Mouse (Mus musculus) heart, postnatal 0 days (tissue): ENCODE results near the gene Fgfr2. TPM values are rescaled to one million over a fixed set of nuclear protein-coding genes. Genes with fewer than 3 reads are reported as not detected.

Experiments used
- ATAC-seq: fragments of 200-750 bp; cut with Nextera tagmentation; 2 replicates; pipeline ENCODE4 v1.8.0; 2017; ENCODE audit warnings: low read depth, moderate number of reproducible peaks, moderate library complexity; ENCODE audit not compliant: insufficient read depth
- DNase-seq: peaks from one replicate; pipeline ENCODE4 v3.0.0-alpha.2; 2016; ENCODE audit warnings: low spot score
- H3K27ac ChIP-seq: fragments of 300-500 bp; sonication (generic); 2 replicates; pipeline ENCODE4 v1.5.1; 2014; ENCODE audit warnings: low read depth, mild to moderate bottlenecking
- H3K27me3 ChIP-seq: fragments of 300-500 bp; sonication (generic); 2 replicates; pipeline ENCODE4 v1.6.1; 2014; ENCODE audit warnings: low read length, mixed read lengths; ENCODE audit not compliant: control insufficient read depth, insufficient read depth
- H3K36me3 ChIP-seq: fragments of 300-500 bp; sonication (generic); replicated peaks from 2 replicates; pipeline ENCODE4 v1.6.1; 2014; ENCODE audit warnings: low read length, mixed read lengths; ENCODE audit not compliant: control insufficient read depth, insufficient read depth
- H3K4me1 ChIP-seq: fragments of 300-500 bp; sonication (generic); 2 replicates; pipeline ENCODE4 v1.6.1; 2014; ENCODE audit warnings: antibody characterized with exemption; ENCODE audit not compliant: control insufficient read depth, insufficient read depth
- H3K4me2 ChIP-seq: fragments of 300-500 bp; sonication (generic); 2 replicates; pipeline ENCODE4 v1.6.1; 2014; ENCODE audit warnings: low read depth, mild to moderate bottlenecking, low read length, moderate library complexity
- H3K4me3 ChIP-seq: fragments of 300-500 bp; sonication (generic); 2 replicates; pipeline ENCODE4 v1.5.1; 2014; ENCODE audit warnings: low read depth, low read length
- H3K9ac ChIP-seq: fragments of 300-500 bp; sonication (generic); replicated peaks from 2 replicates; pipeline ENCODE4 v1.6.1; 2014; ENCODE audit warnings: low read depth, low read length, mixed read lengths
- H3K9me3 ChIP-seq: fragments of 300-500 bp; sonication (generic); replicated peaks from 2 replicates; pipeline ENCODE4 v1.6.1; 2016; ENCODE audit warnings: low read length; ENCODE audit not compliant: control insufficient read depth
- CTCF ChIP-seq: IDR thresholded peaks from 2 replicates; pipeline ENCODE4 v1.5.1; 2016; ENCODE audit warnings: antibody characterized with exemption, control low read depth, low read depth
- EP300 ChIP-seq: IDR thresholded peaks from 2 replicates; pipeline ENCODE4 v1.6.1; 2016; ENCODE audit warnings: antibody characterized with exemption, low read depth
- WGBS: fragments of 180-500 bp; shearing (Covaris S2); extraction: QIAGEN DNeasy Blood & Tissue Kit; methylation state at CpG from one replicate; pipeline ENCODE4 v1.1.7; 2014; 5-methylcytosine and 5-hydroxymethylcytosine counted together
- polyA plus RNA-seq: library from polyadenylated mRNA; unstranded; fragments of >200 nt; fragmentation: Nextera tagmentation; extraction: Ambion mirVana; gene quantifications from 2 replicates; pipeline ENCODE4 v1.2.1, GENCODE M21; 2015
- total RNA-seq: library from RNA; depleted of rRNA; stranded (reverse); fragments of >200 nt; gene quantifications from 2 replicates; pipeline ENCODE4 v1.2.3, GENCODE M21; 2014; ENCODE audit warnings: low replicate concordance

Gene Fgfr2
- total and polyA plus RNA-seq, 2 experiments from 2014 or later: 3.8 to 11.5 TPM

DNA sequence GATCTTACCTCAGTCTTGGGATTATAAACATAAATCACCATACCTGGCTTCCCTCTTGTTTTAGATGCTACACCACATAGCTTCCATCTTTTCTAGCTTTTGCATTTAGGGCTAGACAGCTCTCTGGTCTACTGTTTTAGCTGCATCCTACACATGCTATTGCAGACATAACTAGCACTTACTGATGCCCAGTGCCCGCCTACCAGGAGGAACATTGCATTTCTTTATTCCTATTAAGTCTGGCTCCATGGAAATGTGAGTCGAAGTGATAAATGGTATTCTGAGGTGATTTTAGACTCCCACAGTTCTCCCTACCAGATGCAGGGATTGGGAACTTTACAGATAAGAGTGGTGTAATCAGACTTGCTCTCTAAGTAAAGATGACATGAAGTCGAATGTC lies 713.3 kb downstream of the Fgfr2 start:
- ATAC-seq (no peak), DNase-seq (no peak)
- H3K9me3 ChIP-seq: no peaks in the 10 kb centered on the region
- H3K4me3 ChIP-seq: no peak overlapping the region
- no peaks in the 10 kb centered on the region for H3K27me3 ChIP-seq
- no peak overlapping the region for H3K27ac ChIP-seq
- WGBS: 41% methylated on average over 3 of the region's 3 CpGs
- H3K9ac ChIP-seq: no peak overlapping the region
- H3K4me2 ChIP-seq: no peak overlapping the region
- no peak for TF ChIP-seq CTCF
- no peak for TF ChIP-seq EP300
- H3K4me1 ChIP-seq: 0 out of 2 replicates have a peak, but pooled peaks cover 3% of the 10 kb centered on the region
- no peaks in the 10 kb centered on the region for H3K36me3 ChIP-seq

DNA sequence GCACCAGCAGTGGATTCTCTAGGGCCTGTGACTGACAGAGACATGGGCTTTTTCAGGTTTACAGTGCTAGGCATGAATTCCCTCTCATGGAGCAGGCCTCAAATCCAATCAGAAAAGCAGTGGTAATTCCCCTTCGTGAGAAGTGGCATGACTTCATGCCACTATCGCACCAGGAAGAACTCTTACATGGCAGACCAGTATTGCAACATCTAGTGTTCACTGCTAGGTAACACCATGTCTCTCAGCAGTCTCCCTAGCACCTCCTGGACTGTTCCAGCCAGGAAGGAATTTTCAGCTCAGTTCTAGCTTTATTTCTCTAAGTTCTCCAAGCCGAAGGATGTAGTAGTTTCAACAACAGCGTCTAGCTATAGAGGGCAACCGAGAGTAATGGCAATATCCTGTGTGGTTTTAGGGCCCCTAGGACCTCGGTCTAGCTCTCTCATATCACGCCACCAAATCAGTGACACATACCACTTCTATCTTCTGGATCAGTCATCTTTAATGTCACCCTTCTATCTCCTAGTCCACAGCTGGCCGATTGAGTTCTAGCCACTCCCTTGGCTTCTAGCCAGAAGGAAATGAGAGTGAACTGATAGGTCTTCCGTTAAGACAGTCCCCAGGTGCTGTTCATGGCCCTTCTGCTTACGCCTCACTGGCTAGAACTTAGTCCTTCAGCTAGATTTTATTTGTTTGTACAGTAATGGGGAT lies 720.6 kb downstream of the Fgfr2 start:
- TF ChIP-seq EP300: no peak
- no peak for TF ChIP-seq CTCF
- H3K27ac ChIP-seq: no peak overlapping the region
- H3K4me2 ChIP-seq: no peak overlapping the region
- 61% methylated on average over 10 of the region's 10 CpGs for WGBS
- H3K4me3 ChIP-seq: no peak overlapping the region
- no peak for DNase-seq
- H3K36me3 ChIP-seq: no peaks in the 10 kb centered on the region
- H3K27me3 ChIP-seq: no peaks in the 10 kb centered on the region
- no peak for ATAC-seq
- no peaks in the 10 kb centered on the region for H3K9me3 ChIP-seq
- no peak overlapping the region for H3K9ac ChIP-seq
- H3K4me1 ChIP-seq: no peaks in the 10 kb centered on the region

DNA sequence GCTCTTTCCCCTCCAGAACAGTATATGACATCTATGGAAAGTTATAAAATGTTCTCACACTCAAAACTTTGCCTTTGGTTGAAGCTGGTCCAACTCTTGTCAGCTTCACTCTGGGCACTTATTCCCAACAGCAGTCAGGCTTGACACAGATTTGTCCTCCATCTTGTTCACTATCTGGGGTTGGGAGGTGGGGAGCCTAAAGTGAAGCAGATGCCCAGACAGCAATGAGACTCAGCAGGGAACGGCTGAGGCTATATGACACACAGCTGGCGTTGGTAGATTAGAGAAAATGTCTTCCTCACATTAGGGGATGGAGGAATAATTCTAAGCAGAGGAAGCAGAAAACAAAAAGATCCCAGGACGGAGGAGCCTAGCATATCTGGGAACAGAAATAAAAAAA lies 724.7 kb downstream of the Fgfr2 start:
- Histone ChIP-seq H3K9ac (no peak overlapping the region), H3K27ac (no peak overlapping the region), H3K27me3 (no peaks in the 10 kb centered on the region), H3K4me1 (no peaks in the 10 kb centered on the region), H3K4me3 (no peak overlapping the region), H3K4me2 (no peak overlapping the region), H3K36me3 (no peaks in the 10 kb centered on the region), H3K9me3 (no peaks in the 10 kb centered on the region)
- 68% methylated on average over 3 of the region's 3 CpGs for WGBS
- TF ChIP-seq EP300: no peak
- TF ChIP-seq CTCF: no peak
- ATAC-seq (no peak), DNase-seq (no peak)

DNA sequence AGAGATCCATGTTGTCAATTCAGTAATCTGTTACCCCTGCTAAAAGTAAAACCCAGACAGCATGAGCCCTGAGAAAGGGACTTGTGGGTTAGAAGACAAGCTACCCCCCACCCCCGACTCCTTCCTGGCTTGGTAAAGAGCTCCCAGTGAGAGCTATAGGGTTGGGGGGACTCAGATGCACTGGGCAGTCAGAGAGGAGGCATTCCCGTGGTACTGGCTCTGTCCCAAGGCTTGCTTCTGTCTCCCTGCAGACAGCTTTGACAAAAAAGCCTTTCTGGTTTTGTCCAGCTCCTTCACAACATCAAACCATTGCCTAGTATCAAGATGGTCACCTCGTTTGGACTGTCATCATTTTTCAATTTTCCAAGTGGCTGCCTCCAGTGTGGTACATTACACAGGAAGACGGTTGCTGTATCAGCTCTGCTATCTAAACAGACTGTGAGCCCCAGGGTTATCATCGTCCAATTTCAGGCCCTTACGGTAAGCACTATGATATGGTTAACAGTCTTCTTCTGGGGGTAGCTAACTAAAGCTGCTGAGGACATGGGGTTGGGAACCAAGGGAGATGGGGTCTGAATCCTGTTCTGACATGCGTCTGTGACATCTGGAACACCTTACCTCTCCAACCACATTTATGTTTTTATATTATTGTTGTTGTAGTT lies 726.4 kb downstream of the Fgfr2 start:
- ATAC-seq (no peak), DNase-seq (no peak)
- Histone ChIP-seq H3K27ac (no peak overlapping the region), H3K4me3 (no peak overlapping the region), H3K9ac (no peak overlapping the region), H3K9me3 (no peaks in the 10 kb centered on the region), H3K4me1 (no peaks in the 10 kb centered on the region), H3K4me2 (no peak overlapping the region), H3K27me3 (no peaks in the 10 kb centered on the region), H3K36me3 (no peaks in the 10 kb centered on the region)
- TF ChIP-seq EP300 (no peak), CTCF (no peak)
- 48% methylated on average over 7 of the region's 7 CpGs for WGBS

DNA sequence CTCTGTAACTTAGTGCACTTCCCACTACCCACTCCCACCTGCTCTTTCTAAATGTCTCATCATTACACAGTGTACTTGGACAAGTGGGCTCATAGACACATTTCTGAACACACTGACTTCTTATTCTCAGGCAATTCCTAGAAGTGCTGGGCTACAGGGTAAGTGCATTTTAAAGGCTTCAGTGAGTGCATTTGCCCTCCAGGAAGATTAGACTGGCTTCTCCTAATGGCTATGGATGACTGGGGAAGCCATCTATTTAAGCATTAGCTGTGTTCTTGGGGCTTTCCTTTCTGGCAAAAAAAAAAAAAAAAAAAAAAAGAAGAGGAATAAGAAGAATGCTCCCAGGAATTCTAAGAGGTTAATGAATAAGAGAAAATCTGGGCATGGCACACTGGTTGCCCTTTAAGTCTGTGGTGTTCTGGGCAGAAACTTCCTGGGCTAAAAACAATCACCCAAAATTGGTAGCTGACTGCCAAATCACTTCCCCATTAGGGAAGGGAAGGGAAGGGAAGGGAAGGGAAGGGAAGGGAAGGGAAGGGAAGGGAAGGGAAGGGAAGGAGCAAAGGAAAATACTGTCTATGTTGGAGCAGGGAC lies 729.5 kb downstream of the Fgfr2 start:
- H3K4me1 ChIP-seq: no peaks in the 10 kb centered on the region; the same call in 1 of the 2 replicates
- no peaks in the 10 kb centered on the region for H3K36me3 ChIP-seq
- H3K9me3 ChIP-seq: no peaks in the 10 kb centered on the region
- H3K9ac ChIP-seq: no peak overlapping the region
- no peaks in the 10 kb centered on the region for H3K27me3 ChIP-seq
- H3K4me2 ChIP-seq: no peak overlapping the region
- no peak for ATAC-seq
- H3K4me3 ChIP-seq: no peak overlapping the region
- DNase-seq: no peak
- H3K27ac ChIP-seq: no peak overlapping the region
- no peak for TF ChIP-seq EP300
- TF ChIP-seq CTCF: no peak
